Mouse (Mus musculus): Measurements from ENCODE around the gene Smox.

GRCm38 (mm10) chr2:131491196-131491595 lies at the start of gene Smox:
- TF ChIP-seq EP300 (optimal IDR thresholded peaks at IDR 0.05) (no peak), CTCF (IDR thresholded peaks at IDR 0.05; ENCODE audit: low read depth) (no peak)

All from stomach, postnatal 0 days (tissue).